Mouse (Mus musculus): ENCODE results near the gene Atm. TPM values are rescaled to one million over a fixed set of nuclear protein-coding genes. Genes with fewer than 3 reads are reported as not detected.

Atm gene
- polyA plus RNA-seq, 1 experiment from 2014 or later = 18.6 TPM

DNA sequence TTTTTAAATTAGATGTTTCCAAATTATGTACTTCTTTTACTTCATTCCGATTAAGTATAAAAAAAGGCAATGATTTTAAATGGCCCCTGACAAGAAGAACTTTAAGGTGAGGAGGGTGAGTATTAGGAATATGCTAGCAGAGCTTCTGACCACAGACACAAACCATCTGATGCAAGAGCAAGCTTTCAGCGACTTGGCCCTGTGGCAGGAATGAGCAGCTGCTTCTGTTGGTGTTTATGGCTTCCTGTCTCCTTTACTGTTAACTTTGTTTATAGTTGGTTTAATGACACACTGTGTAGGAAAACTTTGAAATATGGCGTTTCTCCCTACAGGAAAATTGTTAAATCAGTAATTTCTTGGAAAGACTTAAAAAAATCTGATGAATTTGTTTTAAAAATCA lies 108.9 kb downstream of the Atm start:
- 79% methylated on average over 3 of the region's 3 CpGs for WGBS

GRCm38 (mm10) chr9:53426726-53427125 lies 109.8 kb downstream of the Atm start:
- Histone ChIP-seq H3K9me3 (ENCODE audit: control insufficient read depth, low read length) (no peaks in the 10 kb centered on the region), H3K36me3 (ENCODE audit: control insufficient read depth, insufficient read depth, low read length) (no peaks in the 10 kb centered on the region), H3K4me1 (ENCODE audit: control insufficient read depth, insufficient read depth, low read length) (no peaks in the 10 kb centered on the region), H3K4me2 (ENCODE audit: low read depth) (no peak overlapping the region), H3K27me3 (ENCODE audit: control insufficient read depth, insufficient read depth, low read length) (no peaks in the 10 kb centered on the region), H3K4me3 (ENCODE audit: low read depth, low read length) (no peak overlapping the region), H3K27ac (ENCODE audit: low read depth, low read length) (no peak overlapping the region), H3K9ac (ENCODE audit: low read length) (no peak overlapping the region)
- DNase-seq (ENCODE audit: low spot score) = no peak
- WGBS = 92% methylated on average over 3 of the region's 3 CpGs
- ATAC-seq (ENCODE audit: insufficient read depth, low FRiP score, low TSS enrichment) = no peak

More for the DNA sequence above, 108.9 kb downstream of the Atm start:
- no peak overlapping the region for H3K4me2 ChIP-seq (ENCODE audit: low read depth)
- H3K27me3 ChIP-seq (ENCODE audit: control insufficient read depth, insufficient read depth, low read length) = no peaks in the 10 kb centered on the region
- ATAC-seq (ENCODE audit: insufficient read depth, low FRiP score, low TSS enrichment) = no peak
- H3K9ac ChIP-seq (ENCODE audit: low read length) = no peak overlapping the region
- H3K9me3 ChIP-seq (ENCODE audit: control insufficient read depth, low read length) = no peaks in the 10 kb centered on the region
- no peaks in the 10 kb centered on the region for H3K36me3 ChIP-seq (ENCODE audit: control insufficient read depth, insufficient read depth, low read length)
- no peak for DNase-seq (ENCODE audit: low spot score)
- H3K4me3 ChIP-seq (ENCODE audit: low read depth, low read length) = no peak overlapping the region
- no peaks in the 10 kb centered on the region for H3K4me1 ChIP-seq (ENCODE audit: control insufficient read depth, insufficient read depth, low read length)
- H3K27ac ChIP-seq (ENCODE audit: low read depth, low read length) = no peak overlapping the region

DNA sequence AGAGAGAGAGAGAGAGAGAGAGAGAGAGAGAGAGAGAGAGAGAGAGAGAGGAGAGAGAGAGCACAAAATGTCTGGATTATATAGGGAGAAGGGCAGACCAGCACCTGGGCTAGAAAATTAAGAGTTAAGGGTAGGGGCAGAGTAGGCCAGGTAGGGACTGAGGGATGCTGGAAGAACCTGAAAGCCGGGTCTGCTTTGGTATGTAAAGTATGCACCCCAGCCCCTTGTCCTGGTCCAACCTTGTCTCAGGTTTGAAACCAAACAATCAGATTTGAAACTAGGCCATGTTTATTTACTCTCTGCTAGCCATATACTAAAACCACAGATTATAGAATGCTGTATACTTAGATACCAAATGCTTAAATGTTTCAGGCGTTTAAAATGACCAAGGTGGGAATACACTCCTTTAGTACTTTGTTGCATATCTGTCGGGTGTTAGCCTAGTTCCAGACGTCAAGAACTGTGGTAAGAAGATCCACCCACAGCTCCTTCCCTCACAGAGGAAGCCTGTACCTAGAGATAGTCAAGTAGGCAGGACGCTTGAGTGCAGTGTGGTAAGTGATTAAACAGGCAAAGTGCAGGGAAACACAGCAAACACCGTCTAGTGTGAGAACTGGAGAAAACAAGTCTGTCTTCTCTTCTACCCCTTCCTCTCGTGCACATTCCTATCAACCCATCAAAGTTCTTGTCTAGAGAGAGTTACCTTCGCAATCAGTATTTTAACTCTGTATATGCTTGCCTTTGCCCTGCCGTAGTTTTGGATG lies 114.2 kb downstream of the Atm start:
- WGBS = 76% methylated on average over 9 of the region's 9 CpGs
- Histone ChIP-seq H3K4me1 (ENCODE audit: control insufficient read depth, insufficient read depth, low read length) (no peaks in the 10 kb centered on the region), H3K4me2 (ENCODE audit: low read depth) (no peak overlapping the region), H3K36me3 (ENCODE audit: control insufficient read depth, insufficient read depth, low read length) (no peaks in the 10 kb centered on the region), H3K9me3 (ENCODE audit: control insufficient read depth, low read length) (no peaks in the 10 kb centered on the region), H3K4me3 (ENCODE audit: low read depth, low read length) (no peak overlapping the region), H3K27me3 (ENCODE audit: control insufficient read depth, insufficient read depth, low read length) (no peaks in the 10 kb centered on the region), H3K9ac (ENCODE audit: low read length) (no peak overlapping the region), H3K27ac (ENCODE audit: low read depth, low read length) (no peak overlapping the region)
- ATAC-seq (ENCODE audit: insufficient read depth, low FRiP score, low TSS enrichment) (no peak), DNase-seq (ENCODE audit: low spot score) (no peak)

DNA sequence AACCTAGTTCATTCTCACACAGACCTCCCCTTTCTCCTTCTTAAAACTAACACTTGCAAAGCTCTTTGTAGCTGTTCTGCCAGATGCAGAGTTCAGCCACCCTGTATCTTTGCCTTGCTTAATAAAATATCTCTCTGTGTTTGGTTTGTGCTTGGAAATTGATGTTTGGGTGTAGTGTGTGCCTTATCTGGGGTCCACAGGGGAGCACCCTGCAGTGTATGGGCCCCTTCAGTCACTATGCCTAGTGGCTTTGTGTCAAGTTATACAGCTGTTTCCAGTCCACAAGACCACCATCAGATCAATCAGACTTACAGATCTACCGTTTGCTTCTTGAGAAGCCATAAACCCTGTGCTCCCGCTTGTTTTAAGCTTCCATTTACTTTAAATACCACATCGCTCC lies 127.1 kb downstream of the Atm start:
- Histone ChIP-seq H3K9me3 (ENCODE audit: control insufficient read depth, low read length) (no peaks in the 10 kb centered on the region), H3K9ac (ENCODE audit: low read length) (no peak overlapping the region), H3K4me3 (ENCODE audit: low read depth, low read length) (no peak overlapping the region), H3K27ac (ENCODE audit: low read depth, low read length) (no peak overlapping the region), H3K4me1 (ENCODE audit: control insufficient read depth, insufficient read depth, low read length) (0 out of 2 replicates have a peak, but pooled peaks cover 3% of the 10 kb centered on the region), H3K27me3 (ENCODE audit: control insufficient read depth, insufficient read depth, low read length) (no peaks in the 10 kb centered on the region), H3K4me2 (ENCODE audit: low read depth) (no peak overlapping the region), H3K36me3 (ENCODE audit: control insufficient read depth, insufficient read depth, low read length) (no peaks in the 10 kb centered on the region)
- 85% methylated on average over 3 of the region's 3 CpGs for WGBS
- no peak for ATAC-seq (ENCODE audit: insufficient read depth, low FRiP score, low TSS enrichment)
- no peak for DNase-seq (ENCODE audit: low spot score)

DNA sequence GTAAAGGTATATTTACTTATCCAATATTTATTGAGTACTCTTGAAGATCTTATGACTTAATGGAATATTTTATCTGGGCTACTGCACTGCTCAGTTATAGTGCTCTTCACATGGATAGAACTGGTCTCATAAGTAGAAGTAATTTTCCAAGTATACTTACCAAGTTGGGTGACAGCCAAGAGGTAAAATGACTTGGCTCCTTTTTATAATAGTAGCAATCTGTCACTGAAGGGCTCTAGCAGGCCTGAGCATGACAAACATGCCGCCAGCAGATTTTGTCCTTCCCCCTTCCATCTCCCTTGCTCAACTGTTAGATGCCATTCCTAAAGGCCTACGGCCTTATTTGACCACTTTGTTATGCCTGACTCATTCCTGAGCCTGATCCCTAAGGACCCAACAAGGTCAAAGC lies 127.6 kb downstream of the Atm start:
- ATAC-seq (ENCODE audit: insufficient read depth, low FRiP score, low TSS enrichment) = no peak
- 0 out of 2 replicates have a peak, but pooled peaks cover 3% of the 10 kb centered on the region for H3K4me1 ChIP-seq (ENCODE audit: control insufficient read depth, insufficient read depth, low read length)
- H3K27me3 ChIP-seq (ENCODE audit: control insufficient read depth, insufficient read depth, low read length) = no peaks in the 10 kb centered on the region
- no peaks in the 10 kb centered on the region for H3K36me3 ChIP-seq (ENCODE audit: control insufficient read depth, insufficient read depth, low read length)
- no peak for DNase-seq (ENCODE audit: low spot score)
- no peak overlapping the region for H3K9ac ChIP-seq (ENCODE audit: low read length)
- no peak overlapping the region for H3K27ac ChIP-seq (ENCODE audit: low read depth, low read length)
- H3K4me3 ChIP-seq (ENCODE audit: low read depth, low read length) = no peak overlapping the region
- 87% methylated on average over 2 of the region's 2 CpGs for WGBS
- H3K9me3 ChIP-seq (ENCODE audit: control insufficient read depth, low read length) = no peaks in the 10 kb centered on the region
- no peak overlapping the region for H3K4me2 ChIP-seq (ENCODE audit: low read depth)

- H3K9ac ChIP-seq (ENCODE audit: low read length) = no peak overlapping the region
- no peak for DNase-seq (ENCODE audit: low spot score)
- H3K4me3 ChIP-seq (ENCODE audit: low read depth, low read length) = no peak overlapping the region
- ATAC-seq (ENCODE audit: insufficient read depth, low FRiP score, low TSS enrichment) = no peak
- no peak overlapping the region for H3K27ac ChIP-seq (ENCODE audit: low read depth, low read length)
- no peaks in the 10 kb centered on the region for H3K27me3 ChIP-seq (ENCODE audit: control insufficient read depth, insufficient read depth, low read length)
- H3K4me1 ChIP-seq (ENCODE audit: control insufficient read depth, insufficient read depth, low read length) = 0 out of 2 replicates have a peak, but pooled peaks cover 3% of the 10 kb centered on the region
- no peaks in the 10 kb centered on the region for H3K9me3 ChIP-seq (ENCODE audit: control insufficient read depth, low read length)
- 89% methylated on average over 4 of the region's 4 CpGs for WGBS
- no peak overlapping the region for H3K4me2 ChIP-seq (ENCODE audit: low read depth)
- H3K36me3 ChIP-seq (ENCODE audit: control insufficient read depth, insufficient read depth, low read length) = no peaks in the 10 kb centered on the region
Observed at GRCm38 (mm10) chr9:53408548-53408947, 128.0 kb downstream of the Atm start.

GRCm38 (mm10) chr9:53404753-53405722 lies 131.5 kb downstream of the Atm start:
- Histone ChIP-seq H3K9ac (ENCODE audit: low read length) (peak overlapping the region; percentile 50), H3K27ac (ENCODE audit: low read depth, low read length) (peak overlapping the region; percentile 45; the same call in 1 of the 2 replicates)

GRCm38 (mm10) chr9:53404050-53404752 lies 132.3 kb downstream of the Atm start:
- no peak for ATAC-seq (ENCODE audit: insufficient read depth, low FRiP score, low TSS enrichment)
- Histone ChIP-seq H3K9ac (ENCODE audit: low read length) (no peak overlapping the region), H3K4me1 (ENCODE audit: control insufficient read depth, insufficient read depth, low read length) (0 out of 2 replicates have a peak, but pooled peaks cover 3% of the 10 kb centered on the region), H3K9me3 (ENCODE audit: control insufficient read depth, low read length) (no peaks in the 10 kb centered on the region), H3K27ac (ENCODE audit: low read depth, low read length) (no peak overlapping the region), H3K4me3 (ENCODE audit: low read depth, low read length) (no peak overlapping the region), H3K4me2 (ENCODE audit: low read depth) (no peak overlapping the region; the same call in 1 of the 2 replicates), H3K27me3 (ENCODE audit: control insufficient read depth, insufficient read depth, low read length) (no peaks in the 10 kb centered on the region), H3K36me3 (ENCODE audit: control insufficient read depth, insufficient read depth, low read length) (no peaks in the 10 kb centered on the region)
- no peak for DNase-seq (ENCODE audit: low spot score)
- 85% methylated on average over 6 of the region's 6 CpGs for WGBS

More at GRCm38 (mm10) chr9:53404753-53405722, 131.5 kb downstream of the Atm start:
- Histone ChIP-seq H3K9me3 (ENCODE audit: control insufficient read depth, low read length) (no peaks in the 10 kb centered on the region), H3K4me3 (ENCODE audit: low read depth, low read length) (peak overlapping the region; percentile 26), H3K4me2 (ENCODE audit: low read depth) (peak overlapping the region; percentile 45), H3K27me3 (ENCODE audit: control insufficient read depth, insufficient read depth, low read length) (no peaks in the 10 kb centered on the region), H3K36me3 (ENCODE audit: control insufficient read depth, insufficient read depth, low read length) (no peaks in the 10 kb centered on the region), H3K4me1 (ENCODE audit: control insufficient read depth, insufficient read depth, low read length) (0 out of 2 replicates have a peak, but pooled peaks cover 3% of the 10 kb centered on the region)
- 24% methylated on average over 21 of the region's 21 CpGs for WGBS
- DNase-seq (ENCODE audit: low spot score) (peak; percentile 85), ATAC-seq (ENCODE audit: insufficient read depth, low FRiP score, low TSS enrichment) (peak; percentile 90)
